11 mouse cellular contexts compared by ENCODE assay signal in the genomic region with DNA sequence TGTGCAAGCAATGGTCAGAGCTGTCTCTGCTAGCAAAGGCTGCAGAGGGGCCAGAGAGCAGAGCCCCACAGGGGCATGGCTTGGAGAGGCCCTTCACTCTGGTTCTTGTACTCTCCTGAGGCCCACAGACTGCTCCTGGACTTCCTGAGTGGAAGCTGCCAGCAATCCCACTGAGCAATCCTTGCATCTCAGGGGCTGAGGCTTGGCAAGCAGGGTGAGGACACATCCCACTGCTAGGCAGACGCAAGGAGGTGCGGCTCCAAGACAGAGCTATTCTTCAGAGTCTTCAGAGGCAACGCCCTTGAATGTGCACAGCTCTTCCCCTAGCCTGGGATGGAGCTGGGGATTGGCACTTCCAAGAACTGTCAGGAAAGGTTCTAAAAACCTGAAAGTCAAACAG.
A peak's percentile ranks its signal among the peaks of the same experiment; 100 is the strongest.
DNase-seq lines count a peak whose midpoint lies in the region; ATAC-seq and TF ChIP-seq lines count a peak whose summit lies in the region.
"Had no signal": no experiment of that assay in that cellular context is flagged by ENCODE, and none has a peak within 500 bp of the region (broad histone marks: within the 10 kb centered on the region; RNA-seq: fewer than 3 reads in every experiment).

No protein-coding gene starts in this region.

- no peak for ATAC-seq in hindbrain, embryonic 11.5 days (ENCODE audit: low FRiP score)
- no peak for ATAC-seq in midbrain, embryonic 16.5 days
- no peak for ATAC-seq in midbrain, embryonic 14.5 days (ENCODE audit: low FRiP score, low TSS enrichment)
- ATAC-seq in hindbrain, embryonic 16.5 days: no peak
- peak; percentile 47; the same call in 1 of the 2 replicates for ATAC-seq in stomach, postnatal 0 days (ENCODE audit: low FRiP score, low TSS enrichment)
- ATAC-seq: lung, postnatal 0 days had no signal

- H3K27me3 ChIP-seq in hindbrain, embryonic 10.5 days (ENCODE audit: insufficient read depth, poor library complexity, severe bottlenecking): 0 out of 2 replicates have a peak, but pooled peaks cover 5% of the 10 kb centered on the region
- no peaks in the 10 kb centered on the region for H3K27me3 ChIP-seq in hindbrain, embryonic 11.5 days (ENCODE audit: control insufficient read depth, insufficient read depth, low read length)
- no peaks in the 10 kb centered on the region for H3K27me3 ChIP-seq in midbrain, embryonic 16.5 days (ENCODE audit: control insufficient read depth, insufficient read depth, low read depth, low read length)
- no peaks in the 10 kb centered on the region for H3K27me3 ChIP-seq in midbrain, embryonic 14.5 days (ENCODE audit: control insufficient read depth, insufficient read depth, low read length)
- H3K27me3 ChIP-seq in hindbrain, embryonic 16.5 days (replicated peaks; ENCODE audit: control insufficient read depth, insufficient read depth, low read length): no peaks in the 10 kb centered on the region
- H3K27me3 ChIP-seq in stomach, postnatal 0 days (ENCODE audit: control insufficient read depth, insufficient read depth, low read length): no peaks in the 10 kb centered on the region

- H3K4me3 ChIP-seq in hindbrain, embryonic 10.5 days: no peak overlapping the region
- no peak overlapping the region for H3K4me3 ChIP-seq in hindbrain, embryonic 11.5 days (ENCODE audit: low read depth, low read length)
- H3K4me3 ChIP-seq in midbrain, embryonic 16.5 days (ENCODE audit: low read depth, low read length): no peak overlapping the region
- H3K4me3 ChIP-seq in midbrain, embryonic 14.5 days (replicated peaks; ENCODE audit: low read depth, low read length): no peak overlapping the region
- no peak overlapping the region for H3K4me3 ChIP-seq in hindbrain, embryonic 16.5 days (ENCODE audit: low read length)
- no peak overlapping the region for H3K4me3 ChIP-seq in stomach, postnatal 0 days (ENCODE audit: low read depth, low read length)

- 0 out of 2 replicates have a peak, but pooled peaks cover 4% of the 10 kb centered on the region for H3K36me3 ChIP-seq in hindbrain, embryonic 10.5 days
- H3K36me3 ChIP-seq in hindbrain, embryonic 11.5 days (ENCODE audit: control insufficient read depth, insufficient read depth, low read length): no peaks in the 10 kb centered on the region
- H3K36me3 ChIP-seq in midbrain, embryonic 16.5 days (ENCODE audit: control insufficient read depth, insufficient read depth, low read length): no peaks in the 10 kb centered on the region
- peaks cover 7% of the 10 kb centered on the region; the same call in 1 of the 2 replicates for H3K36me3 ChIP-seq in midbrain, embryonic 14.5 days (ENCODE audit: control insufficient read depth, insufficient read depth, low read length)
- H3K36me3 ChIP-seq in hindbrain, embryonic 16.5 days (ENCODE audit: control insufficient read depth, insufficient read depth, low read length): peaks cover 11% of the 10 kb centered on the region; the same call in 1 of the 2 replicates
- H3K36me3 ChIP-seq in stomach, postnatal 0 days (ENCODE audit: control insufficient read depth, insufficient read depth, low read length): peaks cover 8% of the 10 kb centered on the region; the same call in 1 of the 2 replicates

- H3K4me1 ChIP-seq in hindbrain, embryonic 10.5 days (replicated peaks): peaks cover 46% of the 10 kb centered on the region
- no peaks in the 10 kb centered on the region for H3K4me1 ChIP-seq in hindbrain, embryonic 11.5 days (replicated peaks; ENCODE audit: control insufficient read depth, insufficient read depth, low read length)
- 0 out of 2 replicates have a peak, but pooled peaks cover 2% of the 10 kb centered on the region for H3K4me1 ChIP-seq in midbrain, embryonic 16.5 days (ENCODE audit: control insufficient read depth, insufficient read depth, low read length)
- H3K4me1 ChIP-seq in midbrain, embryonic 14.5 days (ENCODE audit: control insufficient read depth, insufficient read depth, low read length): peaks cover 7% of the 10 kb centered on the region; the same call in 1 of the 2 replicates
- peaks cover 18% of the 10 kb centered on the region for H3K4me1 ChIP-seq in hindbrain, embryonic 16.5 days (ENCODE audit: control insufficient read depth, insufficient read depth, low read depth, low read length)
- H3K4me1 ChIP-seq in stomach, postnatal 0 days (replicated peaks; ENCODE audit: control insufficient read depth, insufficient read depth): peaks cover 9% of the 10 kb centered on the region

- no peak for DNase-seq in hindbrain, embryonic 10.5 days (ENCODE audit: low spot score)
- no peak for DNase-seq in hindbrain, embryonic 11.5 days (ENCODE audit: low spot score)
- DNase-seq in midbrain, embryonic 14.5 days: no peak
- DNase-seq in stomach, postnatal 0 days (ENCODE audit: low spot score): no peak
- DNase-seq in ovary, adult 18-20 months (ENCODE audit: low spot score): no peak
- DNase-seq: heart, postnatal 14 days; kidney, adult 9 months; liver had no signal

- no peak overlapping the region for H3K4me2 ChIP-seq in hindbrain, embryonic 11.5 days (replicated peaks; ENCODE audit: low read depth, low read length)
- no peak overlapping the region for H3K4me2 ChIP-seq in midbrain, embryonic 16.5 days (ENCODE audit: low read length)
- H3K4me2 ChIP-seq in midbrain, embryonic 14.5 days (ENCODE audit: low read length): no peak overlapping the region
- H3K4me2 ChIP-seq in hindbrain, embryonic 16.5 days (ENCODE audit: low read length): no peak overlapping the region
- H3K4me2 ChIP-seq in stomach, postnatal 0 days (replicated peaks; ENCODE audit: low read depth): no peak overlapping the region

- H3K9ac ChIP-seq in hindbrain, embryonic 11.5 days (ENCODE audit: low read depth, low read length): no peak overlapping the region
- peak overlapping the region; percentile 11; the same call in 1 of the 2 replicates for H3K9ac ChIP-seq in midbrain, embryonic 16.5 days (ENCODE audit: low read depth, low read length)
- H3K9ac ChIP-seq in midbrain, embryonic 14.5 days (replicated peaks; ENCODE audit: low read length): no peak overlapping the region
- no peak overlapping the region for H3K9ac ChIP-seq in hindbrain, embryonic 16.5 days (ENCODE audit: low read depth, low read length)
- no peak overlapping the region for H3K9ac ChIP-seq in stomach, postnatal 0 days (ENCODE audit: low read length)

- H3K9me3 ChIP-seq in hindbrain, embryonic 10.5 days: no peaks in the 10 kb centered on the region
- H3K9me3 ChIP-seq in hindbrain, embryonic 11.5 days (ENCODE audit: control insufficient read depth, low read length): no peaks in the 10 kb centered on the region
- no peaks in the 10 kb centered on the region for H3K9me3 ChIP-seq in midbrain, embryonic 16.5 days (replicated peaks; ENCODE audit: control insufficient read depth, low read length, poor library complexity, severe bottlenecking)
- no peaks in the 10 kb centered on the region for H3K9me3 ChIP-seq in midbrain, embryonic 14.5 days (ENCODE audit: control insufficient read depth, low read length)
- H3K9me3 ChIP-seq in hindbrain, embryonic 16.5 days (ENCODE audit: control insufficient read depth, low read length): no peaks in the 10 kb centered on the region
- H3K9me3 ChIP-seq in stomach, postnatal 0 days (ENCODE audit: control insufficient read depth, low read length): no peaks in the 10 kb centered on the region

- 0 out of 2 replicates have a peak, but pooled peaks have one; percentile 4 for TF ChIP-seq CTCF in stomach, postnatal 0 days (IDR thresholded peaks at IDR 0.05; ENCODE audit: low read depth)

- H3K27ac ChIP-seq in hindbrain, embryonic 10.5 days: peak overlapping the region; percentile 60
- no peak overlapping the region for H3K27ac ChIP-seq in hindbrain, embryonic 11.5 days (ENCODE audit: low read depth, low read length)
- no peak overlapping the region for H3K27ac ChIP-seq in midbrain, embryonic 16.5 days (ENCODE audit: low read length)
- no peak overlapping the region for H3K27ac ChIP-seq in midbrain, embryonic 14.5 days (replicated peaks; ENCODE audit: low read depth, low read length)
- H3K27ac ChIP-seq in hindbrain, embryonic 16.5 days (ENCODE audit: low read depth, low read length): peak overlapping the region; percentile 36; the same call in 1 of the 2 replicates
- peak overlapping the region; percentile 61 for H3K27ac ChIP-seq in stomach, postnatal 0 days (replicated peaks)

- 83% methylated on average over 3 of the region's 3 CpGs for WGBS in hindbrain, embryonic 10.5 days
- 77% methylated on average over 3 of the region's 3 CpGs for WGBS in hindbrain, embryonic 11.5 days
- WGBS in midbrain, embryonic 16.5 days: 84% methylated on average over 3 of the region's 3 CpGs
- WGBS in midbrain, embryonic 14.5 days: 76% methylated on average over 3 of the region's 3 CpGs
- 75% methylated on average over 3 of the region's 3 CpGs for whole genome bisulfite sequencing in hindbrain, embryonic 16.5 days
- WGBS in stomach, postnatal 0 days: 40% methylated on average over 3 of the region's 3 CpGs

- no peak for TF ChIP-seq EP300 in stomach, postnatal 0 days (optimal IDR thresholded peaks at IDR 0.05)

Comparison
In these comparisons a context has a peak if more than half of its experiments do, and no peak if none do; other contexts are left out.
1. H3K27ac ChIP-seq: peak in hindbrain, embryonic 10.5 days (single experiment), hindbrain, embryonic 16.5 days (single experiment) and stomach, postnatal 0 days (single experiment); none in hindbrain, embryonic 11.5 days (single experiment), midbrain, embryonic 16.5 days (single experiment) and midbrain, embryonic 14.5 days (single experiment).